Mouse (Mus musculus) adipocyte (in vitro differentiated cells): ENCODE results near the gene Clba1.

Experiments used
- DNase-seq: peaks from one replicate; pipeline ENCODE4 v3.0.0-alpha.2; 2016; ENCODE audit warnings: low spot score

The Clba1 gene

DNA sequence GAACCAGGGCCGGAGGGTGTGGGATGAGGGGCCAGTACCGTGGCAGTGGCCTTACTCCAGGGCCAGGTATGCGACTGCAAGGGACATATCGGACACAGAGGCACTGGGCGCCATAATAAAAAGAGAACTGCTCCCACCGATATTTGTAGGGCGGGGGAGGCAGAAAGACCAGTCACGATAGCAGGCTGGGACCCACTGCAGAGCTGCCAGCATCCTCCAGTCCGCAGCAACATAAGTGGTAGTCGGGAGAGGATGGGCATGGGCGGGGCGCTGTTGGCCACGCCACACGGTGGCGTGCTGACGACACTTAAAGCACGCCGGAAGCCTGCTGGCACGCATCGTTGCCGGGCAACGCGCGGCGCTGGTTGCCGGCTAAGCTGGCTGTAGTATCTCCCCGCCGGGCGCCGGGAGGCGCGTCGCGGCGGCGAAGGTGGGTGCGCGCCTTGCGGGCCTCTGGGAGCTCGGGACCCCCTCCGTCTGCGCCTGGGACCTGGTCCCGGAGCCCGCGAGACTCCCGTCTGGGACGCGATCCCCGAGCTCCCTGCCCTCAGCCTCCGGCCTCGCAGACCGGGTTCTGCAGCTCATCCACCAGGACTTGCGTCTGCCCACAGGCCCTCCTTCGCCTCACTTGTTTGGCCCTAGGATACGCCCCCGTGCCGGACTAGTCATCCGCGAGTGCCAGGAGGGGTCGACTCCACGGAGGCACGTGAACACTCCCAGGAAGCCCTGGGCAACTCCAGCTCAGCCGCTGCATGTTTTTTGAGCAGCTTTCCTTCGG, at the start of gene Clba1:
Gene Clba1, plus strand, starts transcription at position 351 of the 778 bp plus-strand sequence.
- DNase-seq, result peak; percentile 85

DNA sequence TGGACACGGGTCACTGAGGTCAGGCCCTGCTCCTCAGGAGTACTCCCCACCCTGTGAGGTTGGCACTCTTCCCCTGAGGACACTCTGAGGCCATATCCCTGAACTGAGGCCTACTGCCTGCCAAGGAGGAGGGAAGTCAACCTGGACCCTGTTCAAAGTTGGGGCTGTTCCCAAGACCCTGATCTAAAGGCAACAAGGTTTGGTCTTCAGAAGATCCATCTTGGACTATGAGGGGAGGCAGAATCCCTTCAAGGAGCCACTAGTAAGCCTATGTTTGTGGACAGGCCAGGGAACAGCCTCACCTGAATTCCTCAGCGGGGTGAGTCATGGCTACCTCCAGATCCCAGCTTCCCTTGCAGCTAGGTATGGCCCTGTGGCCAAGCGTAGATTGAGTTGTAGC, 49.3 kb upstream of the Clba1 start:
- no peak for DNase-seq

DNA sequence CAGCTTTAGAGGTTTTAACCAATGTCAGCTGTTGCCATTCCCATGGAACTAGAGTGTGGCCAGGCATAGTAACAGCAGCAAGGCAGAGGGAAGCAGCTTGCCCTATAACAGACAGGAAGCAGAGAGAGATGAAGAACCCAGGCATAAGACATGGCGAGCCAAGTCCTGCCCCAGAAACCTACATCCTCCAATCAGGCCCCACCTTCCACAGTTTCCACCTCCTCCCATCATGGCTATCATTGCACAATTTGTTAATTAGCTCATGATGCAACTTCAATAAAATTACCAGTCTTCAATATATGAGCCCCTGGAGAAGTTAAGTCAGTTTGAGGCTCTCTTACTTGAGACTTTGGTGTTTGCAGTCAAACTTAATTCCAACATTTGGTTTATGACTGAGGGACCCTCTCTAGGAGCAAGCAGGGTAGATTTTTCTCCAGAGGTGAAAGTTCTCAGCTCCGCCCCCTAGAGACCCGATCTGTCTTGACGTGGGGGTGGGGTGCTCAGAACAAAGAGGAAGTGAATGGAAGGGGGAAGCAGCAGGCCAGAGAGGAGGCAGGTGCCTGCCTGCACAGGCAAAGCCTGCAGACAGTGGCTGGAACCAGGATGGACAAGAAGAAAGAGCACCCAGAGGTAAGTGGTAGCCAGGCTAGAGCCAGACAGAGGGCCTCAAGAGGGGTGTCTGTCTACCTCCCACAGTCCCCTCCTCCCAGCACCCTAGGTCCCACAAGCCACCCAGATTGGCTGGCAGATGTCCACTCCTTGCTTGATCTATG, 48.4 kb upstream of the Clba1 start, which contains the start of gene Pld4:
Gene Pld4, plus strand, starts transcription at position 502 of the 773 bp plus-strand sequence.
- DNase-seq, result no peak

DNA sequence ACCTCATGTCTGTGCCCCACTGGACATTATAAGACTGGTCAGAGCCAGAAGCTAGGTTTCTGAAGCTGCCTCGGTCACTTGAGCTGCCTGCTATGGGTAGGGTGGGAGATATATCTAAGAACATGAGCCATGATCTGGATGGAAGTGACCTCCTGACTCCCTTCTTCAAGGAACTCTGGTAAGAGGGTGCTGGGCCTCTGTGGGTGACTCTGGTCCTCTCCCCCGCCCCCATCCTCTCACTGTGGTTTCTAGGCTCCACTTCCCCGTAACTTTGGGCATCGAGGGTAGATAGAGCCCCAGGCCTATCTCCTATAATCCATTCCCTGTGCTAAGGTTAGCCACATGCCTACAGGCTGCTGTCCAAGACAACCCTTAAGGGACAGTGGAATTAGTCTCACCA, 47.3 kb upstream of the Clba1 start:
- no peak for DNase-seq

DNA sequence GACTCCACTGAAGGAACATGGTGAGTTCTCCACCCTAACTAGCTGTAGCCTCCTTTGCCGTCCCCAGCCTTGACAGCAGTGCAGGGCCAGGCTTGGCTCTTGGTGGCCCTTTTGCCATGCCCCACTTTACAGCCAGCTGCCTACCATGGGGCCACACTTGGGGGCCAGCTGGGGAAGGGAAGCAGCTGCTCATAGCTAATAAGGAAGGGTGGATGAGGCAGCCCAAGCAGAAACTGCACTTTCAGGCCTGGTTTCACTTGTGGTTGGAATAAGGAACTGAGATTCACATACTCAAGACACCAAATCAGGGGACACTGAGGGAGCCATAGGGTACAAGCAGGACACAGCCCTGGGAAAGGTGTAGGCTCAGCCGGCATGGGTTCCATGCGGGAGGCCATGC, 46.7 kb upstream of the Clba1 start:
- DNase-seq, result no peak

DNA sequence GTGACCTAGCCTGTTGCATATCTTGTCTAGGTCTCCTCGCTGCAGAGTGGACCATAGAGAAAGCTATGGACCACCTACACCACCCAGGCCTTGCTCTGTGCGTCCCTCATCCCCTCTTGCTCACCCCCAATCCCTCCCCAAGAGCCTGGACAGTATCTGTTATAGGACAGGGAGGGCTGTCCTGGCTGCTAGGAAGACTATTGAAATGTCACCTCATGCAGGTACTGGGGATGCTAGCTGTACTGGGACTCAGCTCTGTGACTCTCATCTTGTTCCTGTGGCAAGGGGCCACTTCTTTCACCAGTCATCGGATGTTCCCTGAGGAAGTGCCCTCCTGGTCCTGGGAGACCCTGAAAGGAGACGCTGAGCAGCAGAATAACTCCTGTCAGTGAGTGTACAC, 45.6 kb upstream of the Clba1 start:
- no peak for DNase-seq

DNA sequence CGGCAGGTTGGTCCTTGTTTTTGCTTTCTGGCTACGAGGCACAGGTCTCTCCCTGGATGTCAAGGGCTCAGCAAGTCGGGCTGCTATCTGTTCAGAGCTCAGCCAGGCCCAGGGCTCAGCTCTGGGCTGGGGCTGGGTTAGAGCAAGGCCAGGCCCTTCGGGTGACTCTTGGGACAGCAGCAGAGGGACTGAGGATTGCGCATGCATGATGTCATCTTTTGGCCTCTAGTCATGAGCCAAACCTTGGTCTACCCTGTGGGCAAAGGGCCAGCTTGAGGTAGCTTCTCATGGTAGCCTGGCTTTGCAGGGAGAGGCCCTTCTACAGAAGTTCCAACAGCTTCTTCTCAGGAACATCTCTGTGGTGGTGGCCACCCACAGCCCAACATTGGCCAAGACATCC, 44.6 kb upstream of the Clba1 start:
- peak; percentile 13 for DNase-seq

DNA sequence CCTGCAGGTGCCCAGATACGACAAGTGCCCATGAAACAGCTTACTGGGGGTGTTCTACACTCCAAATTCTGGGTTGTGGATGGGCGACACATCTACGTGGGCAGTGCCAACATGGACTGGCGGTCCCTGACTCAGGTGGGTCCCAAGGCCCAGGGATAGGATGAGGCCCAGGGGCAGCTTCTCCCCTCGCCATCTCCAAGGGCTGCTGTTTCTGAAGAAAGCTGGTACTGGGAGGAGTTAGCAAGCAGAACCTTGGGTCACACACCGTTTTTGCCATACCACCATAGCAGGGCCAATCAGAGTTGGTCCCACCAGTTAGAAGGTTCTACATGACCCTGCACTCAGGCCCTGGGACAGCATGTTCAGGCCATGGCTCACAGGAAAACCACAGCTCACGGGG, 43.7 kb upstream of the Clba1 start:
- no peak for DNase-seq

DNA sequence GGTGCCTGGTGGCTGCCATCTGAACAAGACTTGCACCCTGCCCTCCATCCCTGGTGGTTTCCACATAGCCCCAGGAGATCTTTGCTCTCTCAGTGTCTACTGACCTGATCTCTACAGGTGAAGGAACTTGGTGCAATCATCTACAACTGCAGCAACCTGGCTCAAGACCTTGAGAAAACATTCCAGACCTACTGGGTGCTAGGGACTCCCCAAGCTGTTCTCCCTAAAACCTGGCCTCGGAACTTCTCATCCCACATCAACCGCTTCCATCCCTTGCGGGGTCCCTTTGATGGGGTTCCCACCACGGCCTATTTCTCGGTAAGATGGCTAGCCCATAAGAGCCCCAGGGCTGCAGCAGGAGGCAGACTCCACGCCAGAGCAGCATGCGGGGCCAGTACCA, 42.2 kb upstream of the Clba1 start:
- no peak for DNase-seq

DNA sequence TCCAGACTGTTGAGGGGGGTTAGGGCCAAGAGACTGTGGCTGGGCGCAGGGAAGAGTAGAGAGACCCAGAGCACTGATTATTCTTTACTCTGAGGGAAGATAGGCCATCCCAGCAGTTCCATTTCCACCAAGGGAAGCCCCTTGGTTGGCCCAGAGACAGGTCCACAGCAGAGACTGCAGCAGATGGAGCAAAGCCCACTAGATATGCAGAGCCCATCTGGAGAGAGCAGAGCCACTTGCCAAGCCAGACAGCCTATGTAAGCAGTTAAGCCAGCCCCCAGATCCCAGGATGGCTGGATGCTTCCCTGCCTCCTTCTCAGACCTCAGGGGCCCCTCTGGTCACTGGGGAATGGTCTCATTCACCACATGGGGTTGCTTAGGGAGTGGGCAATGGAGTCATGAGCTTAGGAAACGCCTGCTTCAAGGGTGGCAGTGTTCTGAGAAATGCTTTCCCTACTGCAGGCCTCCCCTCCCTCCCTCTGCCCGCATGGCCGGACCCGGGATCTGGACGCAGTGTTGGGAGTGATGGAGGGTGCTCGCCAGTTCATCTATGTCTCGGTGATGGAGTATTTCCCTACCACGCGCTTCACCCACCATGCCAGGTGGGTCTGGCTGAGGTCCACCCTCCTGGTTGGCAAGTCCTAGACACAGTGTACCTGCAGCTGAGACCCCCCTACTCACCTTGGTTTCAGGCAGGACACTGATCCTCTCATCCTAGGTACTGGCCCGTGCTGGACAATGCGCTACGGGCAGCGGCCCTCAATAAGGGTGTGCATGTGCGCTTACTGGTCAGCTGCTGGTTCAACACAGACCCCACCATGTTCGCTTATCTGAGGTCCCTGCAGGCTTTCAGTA, 41.5 kb upstream of the Clba1 start:
- no peak for DNase-seq

DNA sequence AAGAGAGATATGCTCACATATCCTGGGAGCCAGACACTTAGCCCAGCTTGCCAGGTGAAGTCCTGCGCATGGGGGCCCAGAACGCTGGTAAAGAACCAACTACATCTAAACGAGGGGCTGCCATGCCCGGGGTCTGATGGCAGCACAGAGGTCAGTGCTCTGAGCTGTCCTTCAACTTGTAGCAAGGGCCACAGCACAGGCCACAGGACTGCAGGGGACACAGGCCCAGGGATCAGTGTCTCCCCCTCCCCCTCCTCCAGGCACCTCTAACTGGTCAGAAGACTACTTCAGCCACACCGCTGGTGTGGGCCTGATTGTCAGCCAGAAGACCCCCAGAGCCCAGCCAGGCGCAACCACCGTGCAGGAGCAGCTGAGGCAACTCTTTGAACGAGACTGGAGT, 40.6 kb upstream of the Clba1 start:
- no peak for DNase-seq

DNA sequence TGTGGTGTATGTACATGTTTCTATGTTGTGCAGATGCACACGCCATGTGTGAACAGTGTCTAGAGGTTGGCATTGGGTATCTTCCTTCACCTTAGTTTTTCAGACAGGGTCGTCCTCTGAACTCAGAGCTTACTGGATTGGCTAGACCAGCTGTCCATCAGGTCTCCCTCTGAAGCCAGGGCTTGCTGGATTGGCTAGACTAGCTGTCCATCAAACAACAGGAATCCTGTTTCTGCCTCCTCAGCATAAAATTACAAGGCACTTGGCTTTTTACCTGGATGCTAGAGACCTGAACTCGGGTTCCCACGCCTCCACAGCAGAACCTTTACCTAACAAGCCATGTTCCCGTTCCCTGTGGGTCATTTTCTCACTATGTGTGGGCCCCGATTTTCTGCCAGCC, 39.7 kb upstream of the Clba1 start:
- peak; percentile 65 for DNase-seq

DNA sequence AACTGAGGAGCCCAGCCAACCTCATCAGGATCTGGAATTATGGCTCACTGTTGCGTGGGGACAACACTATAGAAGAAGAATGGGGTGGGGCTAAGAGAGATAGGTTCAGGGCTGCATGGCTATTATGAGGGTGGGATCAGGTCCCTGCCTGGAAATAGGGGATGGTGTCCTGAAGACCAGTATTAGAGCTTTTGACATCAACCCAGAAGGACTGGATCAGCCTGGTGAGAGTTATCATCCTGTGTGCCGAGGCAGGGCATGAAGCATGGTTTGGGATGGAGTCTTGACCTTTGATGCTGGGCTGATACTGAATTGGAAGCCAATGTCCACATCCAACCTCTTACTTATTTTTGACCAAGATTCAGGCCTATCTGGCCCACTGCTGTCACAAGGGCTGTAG, 39.0 kb upstream of the Clba1 start:
- DNase-seq, result no peak

DNA sequence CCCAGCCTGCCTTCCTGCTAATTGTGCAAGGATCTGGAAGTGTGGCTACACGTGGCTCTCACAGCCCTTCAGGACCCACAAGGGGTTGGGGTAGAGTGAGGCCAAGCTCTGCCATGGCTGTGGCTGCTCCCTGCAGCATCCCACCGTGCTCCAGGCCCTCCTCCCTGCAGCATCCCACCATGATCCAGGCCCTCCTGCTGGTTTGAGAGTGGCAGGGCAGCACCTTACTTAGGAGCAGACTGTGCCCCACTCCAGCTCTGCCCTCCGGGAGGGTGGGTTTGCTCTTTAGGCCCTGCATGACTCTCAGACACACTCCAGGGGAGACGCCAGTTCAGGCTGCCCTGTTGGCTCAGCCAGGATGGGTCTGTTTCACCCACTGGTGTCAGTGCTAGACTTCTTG, 38.3 kb upstream of the Clba1 start:
- DNase-seq, result no peak

DNA sequence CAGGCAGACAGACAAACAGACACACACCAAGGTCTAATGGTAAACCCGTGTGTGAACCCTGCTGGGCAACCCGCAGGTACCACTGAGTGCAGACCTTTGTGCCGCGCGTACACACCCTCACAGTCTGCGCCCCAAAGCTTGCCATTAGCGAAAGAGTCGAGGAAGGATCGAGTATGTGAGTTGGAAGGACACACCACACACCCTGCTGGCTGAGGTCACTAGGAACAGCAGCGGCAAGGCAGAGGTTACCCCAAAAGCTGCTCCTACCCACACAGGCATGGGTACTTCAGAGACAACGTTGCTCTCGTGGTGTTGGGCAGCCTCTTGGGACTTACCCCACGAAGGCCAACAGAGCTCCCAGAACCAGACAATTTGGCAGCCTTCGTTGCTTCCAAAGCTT, 36.4 kb upstream of the Clba1 start:
- DNase-seq, result no peak

DNA sequence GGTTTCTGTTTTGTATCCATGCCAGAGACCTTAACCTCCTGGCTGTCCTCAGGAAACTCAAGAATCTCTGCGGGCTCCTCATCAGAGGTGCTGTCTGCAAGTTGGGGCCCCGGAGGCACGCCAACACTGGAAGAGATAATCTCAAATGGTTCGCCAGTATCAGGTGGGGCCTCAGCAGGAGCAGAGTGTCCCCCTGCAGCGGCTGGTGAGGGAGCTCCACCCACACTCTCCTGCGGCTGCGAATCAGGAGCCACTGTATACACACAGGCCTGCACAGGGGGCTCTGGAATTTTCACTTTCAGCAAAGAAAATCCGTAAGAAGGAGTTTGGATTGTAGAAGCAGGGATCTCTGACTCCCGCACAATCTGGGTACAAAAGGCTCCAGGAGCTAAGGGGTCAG, 35.4 kb upstream of the Clba1 start:
- no peak for DNase-seq

DNA sequence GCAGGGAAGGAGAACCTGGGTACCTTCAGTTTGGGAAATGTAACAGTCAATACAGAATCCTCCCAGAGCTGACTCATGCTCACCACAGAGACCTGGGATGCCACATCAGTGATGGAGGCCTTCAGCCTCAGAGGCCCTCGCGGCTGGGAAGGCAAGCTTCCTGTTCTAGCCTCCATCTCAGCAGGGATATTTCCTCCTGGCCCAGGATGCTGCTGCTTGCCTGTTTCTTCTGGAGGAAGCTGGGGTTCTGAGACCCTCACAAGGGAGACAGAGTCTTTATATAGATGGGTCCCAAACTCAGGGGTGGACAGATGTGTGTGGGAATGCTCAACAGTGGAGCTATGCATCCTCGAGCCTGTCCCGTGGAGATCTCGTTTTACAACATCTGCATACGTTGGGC, 34.7 kb upstream of the Clba1 start:
- no peak for DNase-seq

DNA sequence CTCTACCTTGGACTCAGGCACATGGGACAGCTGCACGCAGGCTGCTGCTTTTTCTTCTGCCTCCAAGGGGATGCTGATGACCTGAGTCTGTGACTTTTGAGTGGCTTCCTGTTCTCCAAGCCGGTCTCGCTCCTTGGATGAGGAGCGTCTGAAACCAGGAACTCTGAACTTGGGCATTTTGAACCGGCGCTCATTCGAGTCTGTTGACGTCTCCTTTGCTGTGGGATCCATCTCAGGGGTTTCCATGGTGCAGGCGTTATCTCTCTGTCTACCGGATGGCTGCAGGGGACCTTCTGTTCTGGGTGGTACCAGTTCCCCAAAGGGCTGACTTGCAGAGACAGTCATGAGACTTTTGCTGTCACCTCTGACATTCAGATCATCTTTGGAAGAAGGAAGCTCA, 34.3 kb upstream of the Clba1 start:
- no peak for DNase-seq

DNA sequence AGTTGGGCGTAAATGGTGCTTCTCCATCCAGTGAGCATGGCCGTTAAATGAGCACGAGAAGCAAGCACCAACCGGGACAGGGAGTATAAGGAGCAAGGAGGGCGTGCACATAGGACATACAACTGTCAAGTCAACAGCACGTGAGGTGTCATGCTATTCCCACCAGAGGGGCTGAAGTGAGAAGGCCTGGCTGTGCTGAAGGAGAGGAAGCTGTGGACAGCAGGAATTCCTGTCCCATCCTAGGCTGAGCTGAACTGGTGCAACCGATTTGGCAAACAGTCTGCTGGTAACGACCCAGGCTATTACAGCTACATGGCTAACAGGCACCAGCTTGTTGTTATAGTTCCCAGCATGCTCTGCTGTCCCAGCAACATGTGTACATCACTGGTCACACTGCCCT, 17.7 kb upstream of the Clba1 start:
- no peak for DNase-seq

DNA sequence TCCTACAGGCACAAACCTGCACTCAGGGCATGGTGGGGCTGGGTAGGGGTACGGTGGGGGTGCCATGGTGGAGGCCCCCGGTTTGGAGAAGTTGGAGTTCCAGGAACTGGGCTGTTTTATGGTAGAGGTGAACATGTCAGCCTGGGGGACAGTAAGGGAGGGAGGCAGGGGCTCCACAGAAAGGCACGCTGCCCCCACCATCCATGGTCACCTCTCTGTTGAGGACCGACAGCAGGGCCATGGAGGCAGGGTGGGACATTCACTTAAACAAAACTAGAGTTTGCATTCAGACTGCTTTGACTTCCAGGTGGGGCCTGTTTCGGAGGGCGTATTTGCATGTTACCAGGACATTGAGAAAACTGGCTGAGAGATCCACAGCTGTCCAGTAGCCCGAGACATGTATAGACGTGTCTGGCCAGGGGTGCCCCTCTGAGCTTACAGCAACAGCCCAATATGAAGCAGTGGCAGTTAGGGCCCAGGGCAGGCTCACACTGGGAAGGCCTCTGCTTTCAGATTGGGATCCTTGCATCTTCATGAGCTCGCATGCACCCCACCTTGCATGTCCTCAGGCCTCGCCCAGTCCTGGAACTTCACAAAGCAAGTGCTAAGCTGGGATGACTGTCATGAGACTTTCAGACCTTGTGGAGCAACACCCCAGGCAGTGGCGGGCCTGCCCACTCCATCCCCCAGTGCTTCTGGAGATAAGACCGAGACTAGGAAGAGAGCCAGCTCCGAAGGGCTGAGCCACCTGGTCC, 15.0 kb upstream of the Clba1 start:
- DNase-seq, result peak; percentile 62

DNA sequence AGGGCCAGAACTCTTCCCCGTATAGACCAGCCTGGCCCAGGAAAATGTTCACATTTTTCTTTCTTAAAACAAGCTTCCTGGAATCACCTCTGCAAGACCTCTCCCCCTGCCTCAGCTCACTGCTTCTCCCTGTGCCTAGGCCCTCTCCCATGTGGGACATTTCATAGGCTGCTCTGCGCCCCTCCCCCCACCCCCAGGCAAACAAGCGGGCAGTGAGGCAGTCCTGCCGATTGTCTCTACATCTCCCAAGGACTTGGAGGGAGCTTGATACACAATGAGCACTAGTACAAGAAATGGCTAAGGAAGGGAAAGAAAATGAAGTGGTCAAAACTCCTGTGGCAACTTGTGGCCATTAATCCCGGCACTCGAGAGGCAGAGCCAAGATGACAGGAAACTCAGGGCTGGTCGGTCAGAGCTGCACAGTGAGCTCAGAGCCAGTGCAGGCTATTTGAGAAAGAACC, 14.4 kb upstream of the Clba1 start:
- no peak for DNase-seq

DNA sequence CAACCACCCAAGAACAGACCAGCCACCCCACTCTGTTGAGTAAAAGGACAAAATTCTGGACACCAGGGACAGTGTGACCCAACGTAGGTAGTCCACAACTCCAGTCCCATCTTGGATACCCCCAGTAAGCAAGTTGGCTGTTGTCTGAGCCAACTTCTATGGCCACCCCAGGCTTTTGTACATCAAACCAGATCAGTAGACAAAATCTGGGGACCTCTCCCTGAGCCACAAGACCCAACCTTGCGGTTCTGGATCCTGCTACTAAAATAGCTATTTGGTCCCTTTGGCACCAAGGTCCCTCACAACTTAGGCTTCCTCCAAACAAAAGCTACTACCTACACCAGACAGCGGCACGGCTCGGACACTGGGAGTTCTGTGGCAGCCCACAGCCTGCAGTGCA, 13.7 kb upstream of the Clba1 start:
- DNase-seq, result no peak
